ENCODE assay signal across 11 mouse cellular contexts in the genomic region with DNA sequence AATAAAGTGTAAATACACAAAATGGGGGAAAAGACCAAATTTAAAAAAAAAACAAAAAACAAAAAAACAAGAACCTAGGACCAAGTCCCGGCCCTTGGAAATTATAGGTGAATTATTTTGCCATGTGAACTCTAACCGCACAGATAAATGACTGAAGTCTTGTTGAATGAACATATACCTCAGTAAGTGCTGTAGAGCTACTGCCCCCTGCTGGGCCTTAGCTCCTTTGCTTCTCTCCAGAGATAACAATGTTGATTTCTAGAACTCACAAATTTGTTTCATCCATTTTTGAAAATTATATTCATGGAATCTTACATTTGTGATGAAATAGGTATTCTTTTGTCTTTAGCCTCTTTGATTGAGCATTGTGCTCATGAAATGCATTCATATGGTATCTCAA. TPM values are rescaled to one million over a fixed set of nuclear protein-coding genes. Genes with fewer than 3 reads are reported as not detected.
DNase-seq lines count a peak whose midpoint lies in the region; ATAC-seq lines count a peak whose summit lies in the region.
"Had no signal": no experiment of that assay in that cellular context is flagged by ENCODE, and none has a peak within 500 bp of the region (broad histone marks: within the 10 kb centered on the region; RNA-seq: fewer than 3 reads in every experiment).

No protein-coding gene starts in this region.

- 86% methylated on average over 2 of the region's 2 CpGs for WGBS in neural tube, embryonic 11.5 days

- H3K27ac ChIP-seq in neural tube, embryonic 11.5 days (ENCODE audit: low read depth, low read length) = no peak overlapping the region
- H3K27ac ChIP-seq: midbrain, embryonic 12.5 days had no signal

- H3K9me3 ChIP-seq in neural tube, embryonic 11.5 days (ENCODE audit: control insufficient read depth, low read length) = no peaks in the 10 kb centered on the region
- H3K9me3 ChIP-seq: midbrain, embryonic 12.5 days had no signal

- intact Hi-C loops in heart, postnatal 14 days (cut with DNase I) = loop anchor here (5.0 kb wide), 1 partner anchor 345 kb away; no protein-coding TSS in a partner anchor

- H3K4me1 ChIP-seq in neural tube, embryonic 11.5 days (ENCODE audit: control insufficient read depth, insufficient read depth, low read length) = no peaks in the 10 kb centered on the region
- H3K4me1 ChIP-seq: midbrain, embryonic 12.5 days had no signal

- peak; percentile 6 to 20 for DNase-seq in heart, postnatal 14 days
- DNase-seq in heart, adult 9 months (ENCODE audit: low spot score in 2 of 2) = no peak
- peak; percentile 24 for DNase-seq in neural tube, embryonic 11.5 days (ENCODE audit: low spot score)
- DNase-seq in neural tube, embryonic 10.5 days (ENCODE audit: extremely low spot score, low spot score) = no peak
- peak; percentile 39 for DNase-seq in c-Kit-positive CD71-positive TER-119-positive erythroid progenitor cells, embryonic 14.5 days (ENCODE audit: low spot score)
- peak; percentile 46 to 49 for DNase-seq in right cerebral cortex, adult 2 months (ENCODE audit: low spot score in 2 of 2)
- DNase-seq in urinary bladder, postnatal 36 days (ENCODE audit: low spot score in 2 of 2) = no peak

- no peak overlapping the region for H3K4me3 ChIP-seq in neural tube, embryonic 11.5 days (ENCODE audit: low read depth, low read length)
- H3K4me3 ChIP-seq: midbrain, embryonic 12.5 days had no signal

- H3K27me3 ChIP-seq in neural tube, embryonic 11.5 days (ENCODE audit: control insufficient read depth, insufficient read depth, low read length) = no peaks in the 10 kb centered on the region
- H3K27me3 ChIP-seq: midbrain, embryonic 12.5 days had no signal

- H3K4me2 ChIP-seq in neural tube, embryonic 11.5 days (ENCODE audit: low read depth) = no peak overlapping the region
- H3K4me2 ChIP-seq: midbrain, embryonic 12.5 days had no signal

- no peaks in the 10 kb centered on the region for H3K36me3 ChIP-seq in neural tube, embryonic 11.5 days (ENCODE audit: control insufficient read depth, insufficient read depth, low read length)
- H3K36me3 ChIP-seq: midbrain, embryonic 12.5 days had no signal

- no peak for ATAC-seq in neural tube, embryonic 11.5 days (ENCODE audit: insufficient read depth, low FRiP score, low TSS enrichment)
- ATAC-seq in activated CD4-positive, CD25-positive, alpha-beta regulatory T cell, adult 4 months = no peak

- H3K9ac ChIP-seq in neural tube, embryonic 11.5 days (ENCODE audit: low read length) = no peak overlapping the region
- H3K9ac ChIP-seq: midbrain, embryonic 12.5 days had no signal

RNA-seq across cellular contexts. Expression of a gene that starts 19.6 kb away (rescaled TPM):
- total RNA-seq in heart, postnatal 14 days (2021) = not detected
- not detected in 2 replicates for polyA plus RNA-seq in neural tube, embryonic 11.5 days (2014; fragmentation: Nextera tagmentation; extraction: Ambion mirVana)
- polyA plus RNA-seq in activated CD4-positive, CD25-positive, alpha-beta regulatory T cell, adult 4 months (2017; shearing (Covaris generic)) = not detected
- polyA plus RNA-seq: intestine, embryonic 14.5 days had no signal

RNA-seq across cellular contexts. Expression of a gene that starts 38.1 kb away (rescaled TPM):
- not detected for total RNA-seq in heart, postnatal 14 days (2021)
- polyA plus RNA-seq in neural tube, embryonic 11.5 days (2014; fragmentation: Nextera tagmentation; extraction: Ambion mirVana) = 0.30 and 0.32 TPM in 2 replicates
- polyA plus RNA-seq in activated CD4-positive, CD25-positive, alpha-beta regulatory T cell, adult 4 months (2017; shearing (Covaris generic)) = not detected

RNA-seq across cellular contexts. Expression of a gene that starts 48.3 kb away (rescaled TPM):
- not detected for total RNA-seq in heart, postnatal 14 days (2021)
- not detected in 2 replicates for polyA plus RNA-seq in neural tube, embryonic 11.5 days (2014; fragmentation: Nextera tagmentation; extraction: Ambion mirVana)
- 1 to 10 TPM in 1 of 2 experiments, under 1 TPM in 1; 0.70 to 1.8 TPM for polyA plus RNA-seq in activated CD4-positive, CD25-positive, alpha-beta regulatory T cell, adult 4 months (2017; shearing (Covaris generic))
- polyA plus RNA-seq: cerebellum, adult 2 months; intestine, embryonic 14.5 days had no signal

Comparison
In these comparisons a context has a peak if more than half of its experiments do, and no peak if none do; other contexts are left out.
1. DNase-seq: peak in heart, postnatal 14 days (2 of 2), neural tube, embryonic 11.5 days (single experiment), c-Kit-positive CD71-positive TER-119-positive erythroid progenitor cells, embryonic 14.5 days (single experiment) and right cerebral cortex, adult 2 months (2 of 2); none in heart, adult 9 months (0 of 2), neural tube, embryonic 10.5 days (single experiment) and urinary bladder, postnatal 36 days (0 of 2).